Mouse (Mus musculus): ENCODE results near the gene A530016L24Rik.

A530016L24Rik gene

DNA sequence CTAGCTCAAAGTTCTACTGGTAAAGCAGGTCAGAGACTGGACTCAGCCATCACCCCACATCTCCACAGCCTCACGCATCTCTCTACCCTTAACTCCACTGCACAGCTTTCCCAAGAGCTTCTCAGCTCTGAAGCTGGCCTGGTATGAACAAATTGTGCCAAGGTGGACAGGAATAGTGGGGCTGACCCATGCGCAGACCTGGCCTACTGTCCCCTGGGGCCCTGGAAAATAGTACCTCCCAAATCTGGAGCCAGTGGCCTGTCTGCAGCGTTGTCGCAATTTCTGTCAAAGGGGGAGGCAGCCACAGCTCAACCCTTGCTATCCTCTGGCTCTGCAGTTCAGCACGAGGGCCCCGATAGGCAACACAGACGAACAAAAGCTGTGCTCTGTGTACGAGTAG lies at the start of gene A530016L24Rik:
A530016L24Rik (plus strand) TSS at position 315 of the 400 bp plus-strand sequence.
- DNase-seq (ENCODE audit: low spot score) = no peak

DNA sequence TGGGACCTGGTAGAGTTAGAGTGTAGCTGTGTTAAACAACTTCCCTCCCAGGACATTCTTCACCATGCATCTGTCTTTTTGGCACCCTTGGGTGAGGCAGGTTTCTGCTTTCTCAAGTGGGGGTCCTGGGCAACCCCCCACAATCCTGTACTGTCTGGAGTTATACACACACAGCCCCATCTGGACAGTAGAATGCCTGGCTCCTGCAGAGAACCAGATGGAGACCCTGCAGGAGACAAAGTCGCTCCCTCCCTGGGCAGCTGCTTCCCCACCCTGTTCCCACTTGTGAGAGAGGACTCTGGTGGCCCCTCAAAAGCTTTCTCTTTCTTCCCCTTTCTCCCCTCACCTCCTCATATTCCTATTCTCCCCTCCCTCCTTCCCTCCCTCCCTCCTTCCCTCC lies 49.3 kb upstream of the A530016L24Rik start:
- DNase-seq (ENCODE audit: low spot score) = no peak

DNA sequence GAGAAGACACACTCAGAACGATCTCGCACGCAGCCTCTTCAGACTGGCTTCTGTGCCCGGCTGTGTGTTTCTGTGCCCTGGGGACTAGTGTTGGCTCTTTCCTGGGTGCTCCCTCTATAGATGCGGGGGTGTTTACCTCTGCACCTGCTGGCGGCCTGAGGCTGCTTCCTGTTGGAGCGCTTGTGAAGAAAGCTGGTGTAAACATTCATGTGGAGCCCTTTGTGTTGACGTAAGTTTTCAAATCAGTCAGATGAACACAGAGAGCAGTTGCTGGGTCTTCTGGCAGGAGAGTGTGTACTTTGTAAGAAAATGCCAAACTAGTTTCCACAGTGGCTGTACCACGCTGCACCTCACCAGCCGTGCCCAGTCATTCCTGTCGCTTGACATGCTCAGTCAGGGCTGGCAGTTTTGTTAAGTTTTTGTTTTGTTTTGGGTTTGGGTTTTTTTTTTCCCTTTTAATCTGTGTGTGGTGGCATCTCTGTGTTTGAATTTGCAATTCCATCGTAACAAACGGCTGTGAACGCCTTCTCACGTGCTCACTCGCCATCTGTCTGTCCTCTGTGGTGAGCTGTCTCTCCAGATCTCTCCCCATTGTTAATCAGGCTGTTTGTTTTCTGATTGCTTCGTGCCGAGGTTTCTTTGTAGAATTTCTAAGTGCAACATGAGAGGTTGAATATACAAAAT lies 40.0 kb upstream of the A530016L24Rik start:
- no peak for DNase-seq (ENCODE audit: low spot score)

DNA sequence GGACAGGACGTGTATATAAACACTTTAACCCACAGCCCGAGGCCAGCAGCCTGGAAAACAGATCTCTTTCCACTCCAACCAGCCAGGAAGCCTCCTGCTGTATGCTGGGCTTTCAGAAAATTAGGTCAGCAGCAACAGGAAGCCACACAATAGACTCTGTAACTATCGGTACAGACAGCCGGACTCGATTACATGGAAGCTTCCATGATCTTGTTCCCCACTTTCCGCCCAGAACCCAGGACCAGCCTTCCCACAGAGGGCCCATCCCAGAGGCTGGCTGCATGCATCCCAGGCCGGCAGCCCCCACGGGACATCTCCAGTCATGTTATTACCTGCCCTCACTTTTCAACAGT lies 39.4 kb upstream of the A530016L24Rik start:
- DNase-seq (ENCODE audit: low spot score) = no peak

DNA sequence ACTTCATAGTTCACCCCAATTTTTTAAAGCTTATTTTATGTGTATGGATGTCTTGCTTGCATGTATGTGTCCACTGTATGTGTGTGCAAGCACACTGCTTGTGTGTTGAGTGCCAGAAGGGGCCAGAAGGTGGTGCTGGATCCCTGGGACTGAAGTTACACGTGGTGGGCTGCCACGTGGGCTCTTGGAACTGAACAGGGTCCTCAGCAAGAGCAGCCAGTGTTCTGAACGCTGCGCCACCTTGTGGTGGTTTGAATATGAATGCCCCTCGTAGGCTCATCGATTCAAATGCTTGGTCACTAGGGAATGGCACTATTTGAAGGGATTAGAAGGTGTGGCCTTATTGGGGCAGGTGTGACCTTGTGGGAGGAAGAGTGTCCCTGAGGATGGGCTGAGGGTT lies 38.4 kb upstream of the A530016L24Rik start:
- no peak for DNase-seq (ENCODE audit: low spot score)

DNA sequence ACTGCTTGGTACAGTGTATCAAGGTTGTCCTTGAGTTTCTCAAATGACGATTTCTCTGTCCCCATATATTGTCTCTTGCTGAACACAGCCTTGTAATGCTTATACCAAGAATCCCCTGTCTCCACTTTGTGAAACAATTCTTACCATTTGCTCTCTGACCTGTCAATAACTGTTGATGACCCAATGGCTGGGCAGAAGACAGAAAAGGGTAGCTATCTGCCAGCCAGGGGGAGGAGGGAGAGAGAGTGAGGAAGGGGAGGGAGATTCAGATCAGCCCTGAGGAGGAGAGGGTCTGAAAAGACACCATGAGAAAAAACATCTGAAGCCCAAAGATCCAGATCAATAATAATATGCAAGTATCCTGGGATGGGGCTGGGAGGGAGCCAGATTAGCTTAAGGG lies 37.9 kb upstream of the A530016L24Rik start:
- DNase-seq (ENCODE audit: low spot score) = no peak

DNA sequence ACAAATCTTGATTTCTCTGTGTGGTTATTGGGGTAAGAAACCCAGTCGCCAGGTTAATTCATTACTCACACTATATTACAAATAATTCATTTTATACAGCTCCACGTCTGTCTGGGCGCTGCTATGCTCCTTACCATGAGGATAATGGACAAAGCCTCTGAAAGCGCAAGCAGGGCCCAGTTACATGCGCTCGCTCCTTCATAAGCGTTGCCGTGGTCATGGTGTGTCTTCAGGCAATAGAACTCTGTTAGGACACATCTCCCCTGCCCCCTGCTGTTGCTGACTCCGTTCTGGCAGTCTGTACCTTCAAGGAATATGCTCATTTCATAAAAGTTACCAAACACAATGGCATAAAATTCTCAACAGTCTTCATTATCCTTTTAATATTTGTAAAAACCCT lies 37.4 kb upstream of the A530016L24Rik start:
- DNase-seq (ENCODE audit: low spot score) = no peak

DNA sequence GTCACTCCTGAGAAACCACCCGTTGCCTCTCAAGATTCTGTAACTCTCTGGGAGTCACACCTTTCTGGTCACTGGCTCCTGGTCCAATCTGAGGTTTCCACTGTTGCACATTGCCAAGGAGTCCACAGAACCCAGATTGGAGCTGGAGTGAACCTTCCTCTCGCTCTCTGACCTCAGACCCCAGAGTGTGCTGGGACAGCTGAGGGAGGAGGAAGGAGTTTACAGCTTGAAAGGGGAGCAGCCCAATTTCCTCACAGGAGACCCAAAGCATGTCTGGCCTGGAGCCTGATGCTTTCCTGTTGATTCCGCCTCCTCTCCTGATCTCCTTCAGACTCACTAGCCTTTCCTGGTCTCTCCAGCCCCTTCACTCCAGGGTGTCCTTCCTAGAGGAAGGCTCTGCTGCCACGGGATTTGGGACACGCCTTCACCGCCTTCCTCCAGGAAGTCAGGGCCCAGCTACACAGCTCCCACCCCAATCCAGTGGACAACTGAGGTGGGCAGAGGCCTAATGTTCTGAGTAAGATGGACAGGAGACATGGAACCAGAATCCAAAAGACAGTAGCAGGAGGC lies 33.0 kb upstream of the A530016L24Rik start:
- DNase-seq (ENCODE audit: low spot score) = no peak

DNA sequence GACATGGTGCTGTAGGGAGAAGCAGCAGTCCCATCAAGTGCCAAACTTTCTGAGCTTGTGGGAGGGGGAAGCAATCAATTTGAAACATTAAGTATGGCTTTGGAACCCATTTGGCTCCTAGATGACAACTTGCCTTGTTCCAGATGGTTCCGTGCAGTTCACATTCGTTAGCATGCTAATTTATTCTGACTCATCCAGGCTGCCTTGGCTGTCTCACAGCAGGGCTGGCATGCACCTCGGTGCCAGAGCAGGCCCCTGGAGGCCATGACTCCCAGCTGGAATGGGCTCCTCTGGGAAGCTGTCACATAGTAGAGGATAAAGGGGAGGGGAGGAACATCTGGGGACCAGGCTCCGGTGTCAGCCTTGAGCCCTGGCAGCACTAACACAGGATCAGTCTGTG lies 31.4 kb upstream of the A530016L24Rik start:
- no peak for DNase-seq (ENCODE audit: low spot score)

DNA sequence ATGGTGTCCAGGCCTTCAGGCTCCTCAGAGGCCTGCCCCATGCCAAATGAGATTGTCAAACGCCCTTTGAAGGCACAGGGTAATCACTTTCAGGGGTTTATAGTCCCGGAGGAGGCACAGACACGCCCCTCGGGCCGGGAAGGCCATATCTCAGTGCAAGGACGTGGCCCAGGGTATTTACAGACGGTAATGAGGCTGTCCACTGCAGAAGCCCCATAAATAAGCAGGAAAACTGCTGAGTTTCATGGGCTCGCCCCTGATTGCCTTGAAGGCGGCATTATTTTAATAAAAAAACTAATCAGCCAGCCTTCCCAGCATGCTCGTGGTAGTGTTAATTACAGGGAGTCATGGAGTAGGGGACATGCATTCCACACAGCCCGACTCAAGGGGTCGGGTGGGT lies 26.8 kb upstream of the A530016L24Rik start:
- no peak for DNase-seq (ENCODE audit: low spot score)

DNA sequence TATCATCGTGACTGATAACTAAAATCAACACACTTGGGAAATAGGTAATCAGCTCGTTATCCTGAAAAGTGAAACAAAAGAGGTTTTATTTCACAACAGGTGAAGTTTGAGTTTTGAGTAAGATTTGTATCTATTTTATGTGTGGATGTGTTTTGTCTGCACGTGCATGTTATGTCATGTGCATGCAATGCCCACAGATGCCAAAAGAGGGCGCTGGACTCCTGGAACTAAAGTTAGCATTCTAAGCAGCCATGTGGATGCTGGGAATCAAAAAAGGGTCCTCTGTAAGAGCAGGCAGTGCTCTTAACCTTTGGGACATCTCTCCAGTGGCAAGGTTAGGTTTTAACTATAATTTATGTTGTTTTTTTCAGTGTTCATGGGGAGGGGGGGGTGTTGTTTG lies 26.0 kb upstream of the A530016L24Rik start:
- no peak for DNase-seq (ENCODE audit: low spot score)

DNA sequence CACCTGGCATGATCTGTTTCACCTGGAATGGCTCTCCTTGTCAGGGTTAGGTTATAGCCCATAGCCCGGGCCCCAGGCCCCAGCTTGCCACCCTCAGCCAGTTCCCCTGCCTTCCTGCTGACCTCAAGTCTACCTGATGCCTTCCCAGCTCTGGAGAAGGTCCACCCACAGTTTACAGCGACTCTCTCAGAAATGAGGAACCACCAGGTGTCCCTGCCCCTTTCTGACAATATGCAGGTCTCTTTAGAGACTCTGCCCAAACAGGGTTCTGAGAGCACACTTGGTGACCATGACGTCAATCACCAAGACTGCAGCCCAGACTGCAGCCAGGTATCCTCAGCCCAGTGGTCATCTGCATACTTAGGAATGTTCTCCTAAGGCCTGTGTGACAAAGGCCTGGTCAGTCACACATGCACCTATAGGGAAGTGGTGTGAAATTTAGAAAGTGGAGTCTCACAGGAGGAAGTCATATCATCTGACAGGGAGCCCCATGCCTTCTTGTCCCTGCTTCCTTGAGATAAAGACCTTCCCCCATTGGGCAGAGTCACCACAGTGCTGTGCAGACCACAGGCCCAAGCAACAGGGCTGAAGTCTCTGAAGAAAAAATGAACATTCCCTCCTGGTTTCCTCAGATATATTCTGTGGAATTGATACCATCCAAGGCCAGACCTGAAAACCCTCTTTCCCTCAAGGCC lies 25.4 kb upstream of the A530016L24Rik start:
- DNase-seq (ENCODE audit: low spot score) = no peak

DNA sequence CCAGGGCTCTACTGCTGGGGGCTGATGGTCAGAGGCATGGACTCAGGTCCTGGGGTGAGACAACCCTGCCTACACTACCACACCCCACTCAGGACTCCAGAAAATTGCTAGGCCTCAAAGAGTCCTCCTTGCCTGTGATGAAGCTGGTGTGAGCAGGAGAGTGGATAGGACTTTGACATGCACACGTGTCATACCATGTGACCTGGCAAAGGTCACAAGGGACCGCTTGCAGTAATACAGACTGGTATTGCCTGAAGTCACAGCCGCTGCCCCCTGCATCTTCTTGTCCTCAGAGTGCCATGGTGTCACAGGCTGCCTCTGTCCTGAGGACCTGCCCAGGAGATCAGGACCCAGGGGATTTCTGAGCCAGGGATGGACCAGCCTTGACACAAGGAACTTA lies 24.7 kb upstream of the A530016L24Rik start:
- no peak for DNase-seq (ENCODE audit: low spot score)

DNA sequence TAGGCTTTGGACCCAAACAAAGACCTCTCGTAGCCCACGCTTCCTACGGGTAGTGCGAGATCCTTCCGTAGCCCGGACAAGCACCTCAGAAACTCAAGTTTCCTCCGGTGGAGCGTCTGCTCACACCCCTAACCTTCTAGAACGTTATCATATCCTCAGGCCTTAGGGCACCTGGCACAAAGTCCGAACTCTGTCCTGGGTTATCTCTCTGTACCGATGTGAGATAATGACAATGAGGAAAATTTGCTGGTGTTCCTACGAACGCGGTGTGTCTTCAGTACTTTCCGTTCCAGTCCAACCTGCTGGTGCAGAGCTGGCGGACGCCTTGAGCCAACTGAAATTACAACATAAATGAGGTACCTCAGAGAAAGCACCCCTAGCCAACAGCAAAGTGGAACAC lies 23.3 kb upstream of the A530016L24Rik start:
- no peak for DNase-seq (ENCODE audit: low spot score)

DNA sequence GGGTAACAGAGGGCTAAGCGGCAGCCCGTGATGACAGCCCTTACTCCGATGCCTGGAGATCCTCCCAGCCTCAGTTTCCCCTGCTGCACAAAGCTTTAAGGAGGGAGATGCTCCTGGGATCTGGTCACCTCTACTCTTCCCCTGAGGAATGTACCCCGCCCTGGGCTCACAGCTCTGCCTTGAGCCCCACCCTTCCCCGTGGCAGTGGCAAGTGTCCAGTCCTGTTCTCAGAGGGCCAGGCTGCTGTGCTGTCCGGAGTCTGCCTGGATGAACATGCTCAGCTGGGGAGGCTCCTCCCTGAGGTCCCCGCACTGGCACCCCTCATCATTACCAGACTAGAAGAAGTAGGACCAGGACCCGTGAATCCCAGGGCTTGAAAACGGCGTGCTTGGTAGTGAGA lies 21.9 kb upstream of the A530016L24Rik start:
- DNase-seq (ENCODE audit: low spot score) = no peak

DNA sequence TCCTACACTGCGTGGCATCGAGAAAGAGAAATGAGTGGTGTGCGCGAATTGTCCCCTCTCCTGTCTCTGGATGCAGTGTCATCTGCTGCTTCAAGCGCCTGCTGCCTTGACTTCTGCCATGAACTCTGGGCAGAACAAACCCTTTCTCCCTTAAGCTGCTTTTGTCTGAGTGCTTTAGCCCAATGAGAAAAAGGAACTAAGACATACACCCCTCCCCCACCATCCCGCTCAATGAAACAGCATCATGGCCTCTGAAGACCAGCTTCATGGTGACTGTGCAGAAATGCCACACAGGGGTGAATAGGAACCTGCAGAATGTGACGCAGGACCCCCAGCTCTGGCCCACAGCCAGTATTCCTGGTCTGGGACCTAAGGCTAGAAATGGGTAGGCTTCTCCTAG lies 19.9 kb upstream of the A530016L24Rik start:
- no peak for DNase-seq (ENCODE audit: low spot score)

DNA sequence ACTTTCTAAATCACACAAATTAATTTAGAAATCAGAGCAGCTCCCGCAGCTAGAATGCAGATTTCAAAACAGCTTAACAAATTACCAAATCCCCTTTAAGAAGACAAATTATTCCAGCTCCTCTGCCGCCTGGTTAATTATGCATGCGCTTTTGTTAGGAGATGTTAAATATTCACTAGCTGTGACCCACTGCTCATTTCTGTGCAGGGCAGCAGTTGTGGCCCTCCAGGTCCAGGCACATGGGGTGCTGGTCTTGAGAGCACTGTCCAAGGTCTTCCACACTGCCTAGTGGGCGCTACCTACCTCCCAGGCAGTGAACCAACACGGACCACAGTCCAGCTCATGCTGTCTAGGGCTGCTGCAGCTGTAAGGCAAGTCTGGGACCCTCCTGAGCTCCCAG lies 19.0 kb upstream of the A530016L24Rik start:
- no peak for DNase-seq (ENCODE audit: low spot score)

DNA sequence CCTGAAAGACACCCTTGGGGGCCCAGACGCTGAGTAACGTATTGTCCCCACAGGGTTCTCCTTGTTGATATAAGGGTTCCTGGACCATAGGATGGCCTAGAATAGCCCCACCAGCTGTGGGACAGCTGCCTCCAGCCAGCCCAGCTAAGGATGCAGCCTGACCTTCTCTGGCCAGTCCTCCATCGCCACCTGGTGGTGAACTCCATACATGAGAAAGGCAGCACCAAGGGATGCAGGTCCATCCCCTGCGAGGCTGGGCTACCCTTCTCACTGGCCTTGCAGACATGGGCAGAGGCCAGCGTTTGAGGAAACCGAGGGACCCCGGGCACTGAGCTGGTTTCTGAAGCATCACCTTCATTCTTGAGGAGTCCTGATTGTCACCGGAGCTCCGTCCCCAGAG lies 15.5 kb upstream of the A530016L24Rik start:
- peak; percentile 59 for DNase-seq (ENCODE audit: low spot score)

DNA sequence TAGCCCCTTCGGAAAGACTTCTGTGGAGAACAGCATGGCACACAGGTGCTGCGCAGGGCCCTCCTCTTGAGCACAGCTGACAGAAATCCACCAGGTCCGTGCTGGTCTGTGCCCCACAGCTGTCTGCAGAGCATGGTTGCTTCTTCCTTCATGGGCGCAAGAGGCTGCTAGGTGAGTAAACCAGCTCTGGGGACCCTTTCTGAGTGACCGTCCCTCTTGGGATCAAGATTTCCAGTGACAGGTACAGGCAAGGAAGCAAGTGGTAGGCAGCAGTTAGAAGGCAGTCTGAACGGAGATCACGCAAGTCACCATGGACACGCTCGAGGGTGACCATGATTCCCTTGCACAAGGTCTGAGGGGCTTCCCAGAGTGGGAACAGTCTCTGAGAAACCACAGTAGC lies 287 bp downstream of the A530016L24Rik start:
- no peak for DNase-seq (ENCODE audit: low spot score)

DNA sequence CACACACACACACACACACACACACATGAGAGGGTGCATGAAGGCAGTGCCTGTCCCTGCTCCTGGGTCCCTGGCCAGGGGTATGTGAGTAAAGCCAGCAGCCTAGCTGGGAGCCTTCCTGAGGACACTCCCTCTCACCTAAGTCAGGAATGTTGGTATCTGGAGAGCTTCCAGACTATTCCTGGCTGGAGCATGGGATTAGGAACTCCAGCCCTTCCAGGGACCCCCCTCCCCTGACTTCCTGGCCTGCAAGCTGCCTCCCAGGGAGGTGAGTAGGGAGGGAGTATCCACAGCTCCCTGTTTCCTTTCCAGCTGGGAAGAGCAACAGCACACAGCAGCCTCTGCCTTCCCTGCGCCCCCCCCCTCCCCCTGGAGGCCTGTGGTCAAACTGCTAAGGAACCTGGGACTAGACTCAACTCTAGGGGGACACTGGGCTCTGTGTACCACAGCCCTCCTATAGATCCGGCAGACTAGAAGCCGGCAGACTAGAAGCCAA lies 1.2 kb downstream of the A530016L24Rik start:
- peak; percentile 59 for DNase-seq (ENCODE audit: low spot score)

DNA sequence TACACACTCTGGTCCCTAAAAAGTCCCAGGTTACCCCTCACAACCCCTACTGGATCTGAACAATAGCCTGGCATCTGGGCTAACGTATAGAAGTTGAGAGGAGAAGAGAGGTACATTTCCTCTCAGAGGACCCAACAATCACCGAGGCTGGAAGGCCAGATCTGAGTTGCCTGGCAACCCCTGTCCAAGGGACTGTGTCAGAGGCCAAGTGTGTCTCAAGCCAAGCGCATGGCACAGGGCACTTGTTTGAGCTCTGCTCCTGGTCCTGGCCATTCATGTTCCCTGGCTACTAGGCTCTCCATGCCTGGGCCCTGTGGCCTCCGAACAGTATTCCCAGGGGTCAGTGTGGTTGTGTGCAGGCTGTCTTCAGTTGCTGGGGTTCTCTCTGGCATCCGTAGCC lies 6.9 kb downstream of the A530016L24Rik start:
- DNase-seq (ENCODE audit: low spot score) = no peak

DNA sequence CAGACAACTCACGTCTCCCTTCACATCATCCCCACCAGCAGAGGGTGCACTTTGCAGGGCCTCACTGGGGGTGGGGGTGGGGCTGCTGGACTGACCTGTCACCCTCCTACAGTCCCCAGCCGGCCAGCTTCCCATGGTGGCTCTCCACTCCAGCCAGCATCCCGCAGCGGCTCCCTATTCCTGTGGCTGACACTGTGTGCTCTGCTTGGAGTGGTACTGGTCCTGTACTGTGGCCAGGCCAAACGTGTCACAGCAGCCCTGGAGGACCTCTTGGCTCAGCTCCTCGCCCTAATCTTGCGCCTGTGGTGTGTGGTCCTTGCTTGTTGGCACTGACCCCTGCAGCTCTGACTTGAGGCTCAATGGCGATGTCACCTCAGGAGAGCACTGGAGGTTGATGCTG lies 8.5 kb downstream of the A530016L24Rik start:
- no peak for DNase-seq (ENCODE audit: low spot score)

DNA sequence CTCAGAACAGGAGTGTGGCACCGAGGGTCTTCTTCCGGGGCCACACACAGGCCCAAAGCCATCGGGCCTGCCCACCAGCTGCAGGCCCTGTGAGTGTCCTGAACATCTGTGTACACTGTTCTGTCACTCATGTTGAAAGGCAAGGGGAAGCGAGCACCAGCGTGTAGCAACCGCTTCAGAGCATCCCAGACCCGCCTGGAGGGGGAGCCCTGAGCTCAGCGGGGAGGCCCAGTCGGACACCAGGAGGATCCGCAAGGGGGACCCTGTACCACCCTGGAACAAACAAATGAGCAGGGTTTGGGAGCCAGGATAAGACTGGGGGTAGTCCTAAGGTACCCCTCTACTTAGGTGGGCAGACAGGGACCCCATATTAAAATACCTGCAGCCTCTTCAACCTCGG lies 9.4 kb downstream of the A530016L24Rik start:
- no peak for DNase-seq (ENCODE audit: low spot score)

All from yolk sac, embryonic 10.5 days (tissue).